Mouse (Mus musculus): ENCODE data around the gene Ggt5. TPM values are rescaled to one million over a fixed set of nuclear protein-coding genes. Genes with fewer than 3 reads are reported as not detected.

Ggt5 gene
- polyA plus RNA-seq, 1 experiment, result 23.1 TPM

- no peaks in the 10 kb centered on the region; the same call in 1 of the 2 replicates for H3K4me1 ChIP-seq (ENCODE audit: control insufficient read depth, insufficient read depth, low read length)
- H3K4me3 ChIP-seq (replicated peaks; ENCODE audit: control insufficient read depth, low read depth, low read length), result no peak overlapping the region
- TF ChIP-seq POLR2A (IDR thresholded peaks at IDR 0.05; ENCODE audit: borderline replicate concordance, control insufficient read depth, low read depth, low read length) (no peak), CTCF (IDR thresholded peaks at IDR 0.05; ENCODE audit: control insufficient read depth, insufficient read depth, low read length) (no peak)
- WGBS, result 89% methylated on average over 10 of the region's 10 CpGs
- no peak overlapping the region for H3K27ac ChIP-seq (ENCODE audit: control insufficient read depth, insufficient read depth, low read depth, low read length, poor library complexity)
Measured at GRCm38 (mm10) chr10:75570981-75571657, 18.0 kb upstream of the Ggt5 start.

DNA sequence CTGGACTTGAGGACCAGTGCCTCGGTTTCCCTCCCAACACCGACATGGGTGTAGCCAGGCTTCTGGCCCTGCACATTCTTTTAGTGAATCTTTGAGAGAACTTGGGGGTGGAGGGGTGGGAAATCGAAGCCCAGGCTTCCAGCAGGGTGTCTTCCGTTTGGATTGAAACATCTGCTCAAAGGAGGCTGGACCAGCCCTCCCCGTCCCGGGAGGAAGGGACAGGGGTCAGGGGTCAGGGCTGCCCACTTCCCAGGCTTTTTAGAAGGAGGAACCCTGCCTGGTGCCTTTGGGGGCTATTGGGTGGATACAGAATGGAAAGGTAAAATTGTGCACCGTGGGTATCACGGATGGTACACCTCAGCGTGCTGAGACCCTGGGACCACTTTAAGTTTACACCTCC lies 17.2 kb upstream of the Ggt5 start:
- no peak overlapping the region for H3K27ac ChIP-seq (ENCODE audit: control insufficient read depth, insufficient read depth, low read depth, low read length, poor library complexity)
- H3K4me1 ChIP-seq (ENCODE audit: control insufficient read depth, insufficient read depth, low read length), result no peaks in the 10 kb centered on the region; the same call in 1 of the 2 replicates
- no peak overlapping the region for H3K4me3 ChIP-seq (replicated peaks; ENCODE audit: control insufficient read depth, low read depth, low read length)
- WGBS, result 72% methylated on average over 9 of the region's 9 CpGs
- no peak for TF ChIP-seq CTCF (IDR thresholded peaks at IDR 0.05; ENCODE audit: control insufficient read depth, insufficient read depth, low read length)
- no peak for TF ChIP-seq POLR2A (IDR thresholded peaks at IDR 0.05; ENCODE audit: borderline replicate concordance, control insufficient read depth, low read depth, low read length)

DNA sequence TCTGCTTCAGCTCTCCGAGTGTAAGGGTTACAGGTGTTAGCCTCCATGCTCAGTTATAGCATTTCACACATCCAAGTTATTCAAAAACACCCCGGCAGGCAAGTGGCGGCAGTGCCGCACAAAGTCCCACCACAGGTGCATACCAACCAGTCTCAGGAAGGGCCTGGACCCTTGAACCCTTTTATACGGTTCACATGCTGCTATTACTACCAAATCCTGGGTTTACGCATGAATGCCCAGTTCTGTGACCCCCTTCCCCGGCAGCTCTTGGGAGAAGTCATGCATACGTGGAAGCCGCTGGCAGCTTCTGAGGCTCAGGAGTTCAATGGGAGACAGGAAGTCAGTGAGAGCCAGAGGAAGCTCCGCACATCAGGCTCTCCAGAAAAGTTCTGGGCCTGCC lies 16.0 kb upstream of the Ggt5 start:
- WGBS, result 81% methylated on average over 10 of the region's 10 CpGs

DNA sequence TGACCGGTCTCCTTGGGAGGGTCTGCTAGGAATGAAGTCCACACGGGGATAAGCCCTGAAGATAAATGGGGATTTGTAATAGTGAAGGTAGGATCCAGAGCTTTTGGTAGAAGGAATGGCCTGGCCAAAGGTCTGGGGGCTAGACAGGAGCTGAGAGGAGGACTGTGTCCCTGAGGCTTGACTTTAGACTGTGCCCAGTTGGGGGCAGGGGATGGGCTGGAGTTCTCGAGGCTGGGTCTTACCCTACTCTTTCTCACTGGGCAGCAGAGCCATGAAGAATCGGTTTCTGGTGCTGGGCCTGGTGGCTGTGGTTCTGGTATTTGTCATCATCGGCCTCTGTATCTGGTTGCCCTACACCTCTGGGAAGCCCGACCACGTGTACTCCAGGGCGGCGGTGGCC lies 15.2 kb upstream of the Ggt5 start:
- Histone ChIP-seq H3K4me1 (ENCODE audit: control insufficient read depth, insufficient read depth, low read length) (no peaks in the 10 kb centered on the region; the same call in 1 of the 2 replicates), H3K27ac (ENCODE audit: control insufficient read depth, insufficient read depth, low read depth, low read length, poor library complexity) (no peak overlapping the region), H3K4me3 (replicated peaks; ENCODE audit: control insufficient read depth, low read depth, low read length) (no peak overlapping the region)
- WGBS, result 88% methylated on average over 9 of the region's 9 CpGs
- no peak for TF ChIP-seq CTCF (IDR thresholded peaks at IDR 0.05; ENCODE audit: control insufficient read depth, insufficient read depth, low read length)

More for the DNA sequence above, 16.0 kb upstream of the Ggt5 start:
- H3K27ac ChIP-seq (ENCODE audit: control insufficient read depth, insufficient read depth, low read depth, low read length, poor library complexity), result no peak overlapping the region
- no peaks in the 10 kb centered on the region; the same call in 1 of the 2 replicates for H3K4me1 ChIP-seq (ENCODE audit: control insufficient read depth, insufficient read depth, low read length)
- TF ChIP-seq CTCF (IDR thresholded peaks at IDR 0.05; ENCODE audit: control insufficient read depth, insufficient read depth, low read length) (no peak), POLR2A (IDR thresholded peaks at IDR 0.05; ENCODE audit: borderline replicate concordance, control insufficient read depth, low read depth, low read length) (no peak)
- no peak overlapping the region for H3K4me3 ChIP-seq (replicated peaks; ENCODE audit: control insufficient read depth, low read depth, low read length)

- no peak overlapping the region for H3K4me3 ChIP-seq (replicated peaks; ENCODE audit: control insufficient read depth, low read depth, low read length)
- WGBS, result 83% methylated on average over 6 of the region's 6 CpGs
- no peak for TF ChIP-seq POLR2A (IDR thresholded peaks at IDR 0.05; ENCODE audit: borderline replicate concordance, control insufficient read depth, low read depth, low read length)
- no peak for TF ChIP-seq CTCF (IDR thresholded peaks at IDR 0.05; ENCODE audit: control insufficient read depth, insufficient read depth, low read length)
- H3K4me1 ChIP-seq (ENCODE audit: control insufficient read depth, insufficient read depth, low read length), result no peaks in the 10 kb centered on the region
- H3K27ac ChIP-seq (ENCODE audit: control insufficient read depth, insufficient read depth, low read depth, low read length, poor library complexity), result no peak overlapping the region
Measured at GRCm38 (mm10) chr10:75579129-75579528, 10.0 kb upstream of the Ggt5 start.

GRCm38 (mm10) chr10:75585876-75586552 lies 3.1 kb upstream of the Ggt5 start:
- 15% methylated on average over 20 of the region's 20 CpGs for WGBS
- no peak overlapping the region for H3K4me3 ChIP-seq (replicated peaks; ENCODE audit: control insufficient read depth, low read depth, low read length)
- TF ChIP-seq POLR2A (IDR thresholded peaks at IDR 0.05; ENCODE audit: borderline replicate concordance, control insufficient read depth, low read depth, low read length), result no peak
- peak; percentile 93 for TF ChIP-seq CTCF (IDR thresholded peaks at IDR 0.05; ENCODE audit: control insufficient read depth, insufficient read depth, low read length)
- no peak overlapping the region for H3K27ac ChIP-seq (ENCODE audit: control insufficient read depth, insufficient read depth, low read depth, low read length, poor library complexity)
- H3K4me1 ChIP-seq (ENCODE audit: control insufficient read depth, insufficient read depth, low read length), result peaks cover 3% of the 10 kb centered on the region

GRCm38 (mm10) chr10:75586553-75586879 lies 2.6 kb upstream of the Ggt5 start:
- WGBS, result 78% methylated on average over 1 of the region's 1 CpGs
- H3K4me3 ChIP-seq (replicated peaks; ENCODE audit: control insufficient read depth, low read depth, low read length), result no peak overlapping the region
- TF ChIP-seq POLR2A (IDR thresholded peaks at IDR 0.05; ENCODE audit: borderline replicate concordance, control insufficient read depth, low read depth, low read length) (no peak), CTCF (IDR thresholded peaks at IDR 0.05; ENCODE audit: control insufficient read depth, insufficient read depth, low read length) (no peak)
- no peak overlapping the region for H3K27ac ChIP-seq (ENCODE audit: control insufficient read depth, insufficient read depth, low read depth, low read length, poor library complexity)
- H3K4me1 ChIP-seq (ENCODE audit: control insufficient read depth, insufficient read depth, low read length), result peaks cover 3% of the 10 kb centered on the region

- 75% methylated on average over 4 of the region's 4 CpGs for WGBS
- TF ChIP-seq CTCF (IDR thresholded peaks at IDR 0.05; ENCODE audit: control insufficient read depth, insufficient read depth, low read length) (no peak), POLR2A (IDR thresholded peaks at IDR 0.05; ENCODE audit: borderline replicate concordance, control insufficient read depth, low read depth, low read length) (no peak)
- no peak overlapping the region for H3K4me3 ChIP-seq (replicated peaks; ENCODE audit: control insufficient read depth, low read depth, low read length)
- peaks cover 9% of the 10 kb centered on the region for H3K4me1 ChIP-seq (ENCODE audit: control insufficient read depth, insufficient read depth, low read length)
- H3K27ac ChIP-seq (ENCODE audit: control insufficient read depth, insufficient read depth, low read depth, low read length, poor library complexity), result no peak overlapping the region
Measured at GRCm38 (mm10) chr10:75587781-75588180, 1.4 kb upstream of the Ggt5 start.

Measured in bone marrow, adult 2 months (tissue).